Mouse (Mus musculus) brain, embryonic 14.5 days (tissue): ENCODE measurements around the gene Zyx.

Source experiments
- CTCF ChIP-seq: fragments of 200-500 bp; IDR thresholded peaks from 2 replicates; pipeline ENCODE4 v1.5.1; 2012; ENCODE audit warnings: inconsistent platforms, mild to moderate bottlenecking, moderate library complexity, borderline replicate concordance; ENCODE audit not compliant: insufficient read depth, insufficient read length; ENCODE audit errors: extremely low read depth
- POLR2A ChIP-seq: fragments of 200-500 bp; IDR thresholded peaks from 2 replicates; pipeline ENCODE4 v1.6.1; 2012; ENCODE audit warnings: mild to moderate bottlenecking, inconsistent platforms, borderline replicate concordance; ENCODE audit not compliant: poor library complexity, insufficient read depth, insufficient read length, severe bottlenecking; ENCODE audit errors: extremely low read depth

GRCm38 (mm10) chr6:42381221-42381620 lies 31.8 kb downstream of the Zyx start:
- TF ChIP-seq POLR2A (no peak), CTCF (no peak)
